Mouse (Mus musculus): Measurements from ENCODE around the gene Gm9837. TPM values are rescaled to one million over a fixed set of nuclear protein-coding genes. Genes with fewer than 3 reads are reported as not detected.
A peak's percentile ranks its signal among the peaks of the same experiment; 100 is the strongest.

The Gm9837 gene
- polyA plus RNA-seq, 1 experiment from 2014 or later, result not detected

- DNase-seq (ENCODE audit: low spot score), result no peak
These were observed 16.7 kb upstream of the Gm9837 start for GRCm38 (mm10) chr11:53486822-53487594.

GRCm38 (mm10) chr11:53486351-53486750, 16.1 kb upstream of the Gm9837 start:
- no peak for DNase-seq (ENCODE audit: low spot score)

- peak; percentile 16 for DNase-seq (ENCODE audit: low spot score)
These were observed 15.4 kb upstream of the Gm9837 start for GRCm38 (mm10) chr11:53485719-53486118.

- DNase-seq (ENCODE audit: low spot score), result no peak
These were observed 13.0 kb upstream of the Gm9837 start for GRCm38 (mm10) chr11:53483159-53483891.

GRCm38 (mm10) chr11:53481088-53481730, 10.9 kb upstream of the Gm9837 start:
- DNase-seq (ENCODE audit: low spot score), result no peak

- peak; percentile 41 for DNase-seq (ENCODE audit: low spot score)
These were observed 9.6 kb upstream of the Gm9837 start, which contains the start of the genes Gm9945 and Sowaha for GRCm38 (mm10) chr11:53479783-53480301. Gm9945 (plus strand) TSS chr11:53480166. Sowaha (minus strand) TSS chr11:53480274.

GRCm38 (mm10) chr11:53479171-53479782, 9.0 kb upstream of the Gm9837 start:
- DNase-seq (ENCODE audit: low spot score), result no peak

GRCm38 (mm10) chr11:53478383-53479170, 8.3 kb upstream of the Gm9837 start:
- DNase-seq (ENCODE audit: low spot score), result no peak

- no peak for DNase-seq (ENCODE audit: low spot score)
These were observed 7.6 kb upstream of the Gm9837 start for GRCm38 (mm10) chr11:53477833-53478232.

- DNase-seq (ENCODE audit: low spot score), result no peak
These were observed 5.3 kb upstream of the Gm9837 start for GRCm38 (mm10) chr11:53475620-53476019.

- DNase-seq (ENCODE audit: low spot score), result no peak
These were observed 2.4 kb upstream of the Gm9837 start for GRCm38 (mm10) chr11:53472709-53473108.

- DNase-seq (ENCODE audit: low spot score), result no peak
These were observed 848 bp downstream of the Gm9837 start for GRCm38 (mm10) chr11:53469294-53469967.

- peak; percentile 70 for DNase-seq (ENCODE audit: low spot score)
These were observed 3.9 kb downstream of the Gm9837 start for GRCm38 (mm10) chr11:53466231-53466971.

- no peak for DNase-seq (ENCODE audit: low spot score)
These were observed 6.5 kb downstream of the Gm9837 start for GRCm38 (mm10) chr11:53463551-53464424.

GRCm38 (mm10) chr11:53461727-53462126, 8.6 kb downstream of the Gm9837 start:
- no peak for DNase-seq (ENCODE audit: low spot score)

GRCm38 (mm10) chr11:53460192-53460591, 10.1 kb downstream of the Gm9837 start:
- no peak for DNase-seq (ENCODE audit: low spot score)

- DNase-seq (ENCODE audit: low spot score), result no peak
These were observed 11.3 kb downstream of the Gm9837 start for GRCm38 (mm10) chr11:53458996-53459395.

- no peak for DNase-seq (ENCODE audit: low spot score)
These were observed 12.8 kb downstream of the Gm9837 start for GRCm38 (mm10) chr11:53457372-53457954.
